Mouse (Mus musculus) lung, postnatal 0 days (tissue): Measurements from ENCODE around the gene Vstm4.

Source experiments
- CTCF ChIP-seq: IDR thresholded peaks from 2 replicates; pipeline ENCODE4 v1.5.1; 2016; ENCODE audit warnings: antibody characterized with exemption, mild to moderate bottlenecking
- EP300 ChIP-seq: IDR thresholded peaks from 2 replicates; pipeline ENCODE4 v1.6.1; 2016; ENCODE audit warnings: antibody characterized with exemption, mild to moderate bottlenecking, control low read depth

- TF ChIP-seq CTCF (no peak), EP300 (no peak)
Measured at GRCm38 (mm10) chr14:32881693-32882092, 25.1 kb downstream of the Vstm4 start.
